Mouse (Mus musculus): ENCODE measurements at regions not wholly inside any gene's neighbourhood (a gene's known extent, or its start where the extent isn't known, plus 50 kb on each side); places are given as distances from the start of the nearest gene placed in this dataset.

DNA sequence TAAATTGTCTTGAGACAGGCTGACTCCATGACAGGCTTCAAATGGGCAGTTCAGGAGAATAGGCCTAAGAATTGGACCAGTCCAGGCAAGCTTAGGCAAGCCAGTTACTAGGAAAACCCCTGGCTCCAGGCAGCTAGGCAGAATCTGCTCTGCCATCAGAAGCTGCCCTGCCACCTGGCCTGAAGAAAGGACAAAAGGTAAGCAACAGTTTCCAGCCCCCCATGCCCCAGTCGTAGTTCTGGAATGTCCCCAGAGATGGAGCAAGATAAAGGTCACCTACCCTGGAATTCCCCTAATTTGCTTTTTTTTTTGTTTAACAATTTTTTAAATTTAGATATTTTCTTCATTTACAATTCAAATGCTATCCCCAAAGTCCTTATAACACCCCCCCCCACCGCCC is 248.8 kb upstream of the Gm9767 start:
- TF ChIP-seq POLR2A (IDR thresholded peaks at IDR 0.05; ENCODE audit: low read depth, low read length) (no peak), CTCF (IDR thresholded peaks at IDR 0.05; ENCODE audit: borderline replicate concordance, insufficient read depth, low read length) (no peak)
